Mouse (Mus musculus) heart, adult 2 months (tissue): Measurements from ENCODE around the gene Atp1a1.

ENCODE experiments used
- CTCF ChIP-seq: fragments of 200-600 bp; IDR thresholded peaks from 2 replicates; pipeline ENCODE4 v1.8.1; 2022; ENCODE audit warnings: antibody characterized with exemption, mild to moderate bottlenecking, moderate library complexity
- POLR2A ChIP-seq: fragments of 200-500 bp; IDR thresholded peaks from 2 replicates; pipeline ENCODE4 v1.6.1; 2011; ENCODE audit warnings: mild to moderate bottlenecking, low read depth, low read length, control low read depth; ENCODE audit not compliant: insufficient read depth

DNA sequence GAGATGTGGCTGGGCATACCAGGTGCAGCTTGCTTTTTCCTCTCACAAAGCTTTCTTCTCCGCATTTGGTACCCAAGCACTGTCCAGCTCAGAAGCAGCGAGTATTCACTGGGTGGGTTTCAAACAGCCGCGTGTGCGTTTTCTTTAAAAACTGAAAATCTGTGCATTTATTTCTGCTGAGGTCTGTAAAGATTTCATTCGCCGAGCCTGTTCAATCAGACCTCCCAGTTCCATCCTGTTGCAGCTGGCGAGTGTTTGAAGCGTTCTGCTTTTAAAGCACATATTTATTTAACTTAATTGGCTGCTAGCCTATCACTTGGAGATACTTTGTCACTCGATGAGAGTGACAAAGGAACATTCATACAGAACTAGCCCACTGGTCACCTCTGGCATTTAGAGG is 73.6 kb downstream of the Atp1a1 start:
- TF ChIP-seq CTCF (no peak), POLR2A (no peak)
